Mouse (Mus musculus): ENCODE data around the gene Olfr55. TPM values are rescaled to one million over a fixed set of nuclear protein-coding genes. Genes with fewer than 3 reads are reported as not detected.

Olfr55 gene
- polyA plus RNA-seq, 2 experiments: not detected

GRCm38 (mm10) chr17:33221590-33221989 lies 53.3 kb downstream of the Olfr55 start, which contains the start of gene Olfr1564:
Gene Olfr1564, minus strand, starts transcription at chr17:33221690.
- Histone ChIP-seq H3K9me3 (ENCODE audit: control insufficient read depth, low read length) (no peaks in the 10 kb centered on the region), H3K27ac (no peak within 1 kb of the TSS), H3K4me1 (replicated peaks; ENCODE audit: control insufficient read depth in 2 of 2, insufficient read depth in 2 of 2, low read length in 1 of 2) (no peaks in the 10 kb centered on the region), H3K27me3 (ENCODE audit: control insufficient read depth, insufficient read depth, low read length) (no peaks in the 10 kb centered on the region), H3K4me3 (ENCODE audit: insufficient read depth in 1 of 2, low read depth in 2 of 2, low read length in 2 of 2) (no peak within 1 kb of the TSS), H3K9ac (replicated peaks) (no peak within 1 kb of the TSS), H3K4me2 (ENCODE audit: low read depth) (no peak within 1 kb of the TSS), H3K36me3 (replicated peaks; ENCODE audit: control insufficient read depth, insufficient read depth, low read depth) (no peaks in the 10 kb centered on the region)
- no peak for ATAC-seq (ENCODE audit: insufficient read depth)
- 56% methylated on average over 2 of the region's 2 CpGs for WGBS (ENCODE audit: insufficient replicate concordance)
- TF ChIP-seq EP300 (IDR thresholded peaks at IDR 0.05; ENCODE audit: low read depth) (no peak), CTCF (IDR thresholded peaks at IDR 0.05; ENCODE audit: low read depth) (no peak)
- DNase-seq (ENCODE audit: low read depth in 3 of 3, low spot score in 3 of 3): no peak

Other genes with a start within 250 kb of the Olfr55 start
- 3.3 and 3.6 TPM in 2 replicates for gene Cyp4f13, start 221.0 kb upstream of the Olfr55 start, polyA plus RNA-seq (2012; rRNA removed)
- gene Cyp4f13, start 221.0 kb upstream of the Olfr55 start, polyA plus RNA-seq (2014; fragmentation: Nextera tagmentation; extraction: Ambion mirVana): 4.1 and 6.0 TPM in 2 replicates
- gene Zfp472, start 202.6 kb upstream of the Olfr55 start, polyA plus RNA-seq (2012; rRNA removed): 1.3 and 2.3 TPM in 2 replicates
- 6.1 and 6.8 TPM in 2 replicates for gene Zfp472, start 202.6 kb upstream of the Olfr55 start, polyA plus RNA-seq (2014; fragmentation: Nextera tagmentation; extraction: Ambion mirVana)
- gene Zfp952, start 175.3 kb upstream of the Olfr55 start, polyA plus RNA-seq (2012; rRNA removed): 1.1 and 1.8 TPM in 2 replicates
- 2.2 and 2.3 TPM in 2 replicates for gene Zfp952, start 175.3 kb upstream of the Olfr55 start, polyA plus RNA-seq (2014; fragmentation: Nextera tagmentation; extraction: Ambion mirVana)
- 0.61 and 1.1 TPM in 2 replicates for gene Zfp763, start 135.0 kb upstream of the Olfr55 start, polyA plus RNA-seq (2012; rRNA removed)
- 1.8 and 2.0 TPM in 2 replicates for gene Zfp763, start 135.0 kb upstream of the Olfr55 start, polyA plus RNA-seq (2014; fragmentation: Nextera tagmentation; extraction: Ambion mirVana)
- gene 4921501E09Rik, start 100.4 kb upstream of the Olfr55 start, polyA plus RNA-seq (2012; rRNA removed): not detected in 2 replicates
- not detected in 2 replicates for gene 4921501E09Rik, start 100.4 kb upstream of the Olfr55 start, polyA plus RNA-seq (2014; fragmentation: Nextera tagmentation; extraction: Ambion mirVana)
- gene Zfp563, start 79.1 kb upstream of the Olfr55 start, polyA plus RNA-seq (2012; rRNA removed): 0.56 and 0.61 TPM in 2 replicates
- gene Zfp563, start 79.1 kb upstream of the Olfr55 start, polyA plus RNA-seq (2014; fragmentation: Nextera tagmentation; extraction: Ambion mirVana): 1.1 and 1.2 TPM in 2 replicates
- gene Morc2b, start 28.8 kb upstream of the Olfr55 start, polyA plus RNA-seq (2012; rRNA removed): not detected in 2 replicates
- gene Morc2b, start 28.8 kb upstream of the Olfr55 start, polyA plus RNA-seq (2014; fragmentation: Nextera tagmentation; extraction: Ambion mirVana): not detected in 2 replicates
- gene Olfr239, start 22.9 kb downstream of the Olfr55 start, polyA plus RNA-seq (2012; rRNA removed): not detected in 2 replicates
- not detected in 2 replicates for gene Olfr239, start 22.9 kb downstream of the Olfr55 start, polyA plus RNA-seq (2014; fragmentation: Nextera tagmentation; extraction: Ambion mirVana)
- gene Olfr1564, start 53.2 kb downstream of the Olfr55 start, polyA plus RNA-seq (2012; rRNA removed): 0.01 and 0.03 TPM in 2 replicates
- gene Olfr1564, start 53.2 kb downstream of the Olfr55 start, polyA plus RNA-seq (2014; fragmentation: Nextera tagmentation; extraction: Ambion mirVana): not detected in 2 replicates
- 0.97 and 1.8 TPM in 2 replicates for gene Zfp955a, start 86.7 kb downstream of the Olfr55 start, polyA plus RNA-seq (2012; rRNA removed)
- 4.4 TPM in 2 replicates for gene Zfp955a, start 86.7 kb downstream of the Olfr55 start, polyA plus RNA-seq (2014; fragmentation: Nextera tagmentation; extraction: Ambion mirVana)
- gene Olfr63, start 96.2 kb downstream of the Olfr55 start, polyA plus RNA-seq (2012; rRNA removed): not detected in 2 replicates
- not detected in 2 replicates for gene Olfr63, start 96.2 kb downstream of the Olfr55 start, polyA plus RNA-seq (2014; fragmentation: Nextera tagmentation; extraction: Ambion mirVana)
- gene Zfp955b, start 121.1 kb downstream of the Olfr55 start, polyA plus RNA-seq (2012; rRNA removed): 0.86 and 1.5 TPM in 2 replicates
- 1.4 and 1.6 TPM in 2 replicates for gene Zfp955b, start 121.1 kb downstream of the Olfr55 start, polyA plus RNA-seq (2014; fragmentation: Nextera tagmentation; extraction: Ambion mirVana)
- gene Zfp81, start 190.4 kb downstream of the Olfr55 start, polyA plus RNA-seq (2012; rRNA removed): 1.3 and 1.8 TPM in 2 replicates
- gene Zfp81, start 190.4 kb downstream of the Olfr55 start, polyA plus RNA-seq (2014; fragmentation: Nextera tagmentation; extraction: Ambion mirVana): 3.1 and 4.4 TPM in 2 replicates
- gene Zfp101, start 226.2 kb downstream of the Olfr55 start, polyA plus RNA-seq (2012; rRNA removed): 5.8 and 9.8 TPM in 2 replicates
- gene Zfp101, start 226.2 kb downstream of the Olfr55 start, polyA plus RNA-seq (2014; fragmentation: Nextera tagmentation; extraction: Ambion mirVana): 6.2 and 6.6 TPM in 2 replicates

All from liver, embryonic 14.5 days (tissue).